Mouse (Mus musculus) forebrain, embryonic 10.5 days (tissue): Measurements from ENCODE around the gene Larp4. TPM values are rescaled to one million over a fixed set of nuclear protein-coding genes. Genes with fewer than 3 reads are reported as not detected.
A peak's percentile ranks its signal among the peaks of the same experiment; 100 is the strongest.

Source experiments
- DNase-seq: peaks from one replicate; pipeline ENCODE4 v3.0.0-alpha.2; 2017; ENCODE audit warnings: low spot score; ENCODE audit errors: extremely low spot score
- H3K27ac ChIP-seq: fragments of 300-500 bp; sonication (generic); 2 replicates; pipeline ENCODE4 v1.5.1; 2016; ENCODE audit warnings: mild to moderate bottlenecking
- H3K27me3 ChIP-seq: fragments of 300-500 bp; sonication (generic); 2 replicates; pipeline ENCODE4 v1.6.1; 2016; ENCODE audit warnings: mild to moderate bottlenecking; ENCODE audit not compliant: poor library complexity, severe bottlenecking
- H3K36me3 ChIP-seq: fragments of 300-500 bp; sonication (generic); replicated peaks from 2 replicates; pipeline ENCODE4 v1.6.1; 2016; ENCODE audit warnings: mild to moderate bottlenecking, moderate library complexity
- H3K4me1 ChIP-seq: fragments of 300-500 bp; sonication (generic); 2 replicates; pipeline ENCODE4 v1.6.1; 2016
- H3K4me3 ChIP-seq: fragments of 300-500 bp; sonication (generic); 2 replicates; pipeline ENCODE4 v1.5.1; 2016; ENCODE audit warnings: mild to moderate bottlenecking, moderate library complexity
- H3K9me3 ChIP-seq: fragments of 300-500 bp; sonication (generic); 2 replicates; pipeline ENCODE4 v1.6.1; 2016; ENCODE audit warnings: mild to moderate bottlenecking, moderate library complexity
- WGBS: fragments of 180-500 bp; shearing (Covaris S2); methylation state at CpG from one replicate; pipeline ENCODE4 v1.1.7; 2016; 5-methylcytosine and 5-hydroxymethylcytosine counted together
- polyA plus RNA-seq: library from polyadenylated mRNA; unstranded; fragments of >200 nt; fragmentation: Nextera tagmentation; extraction: Ambion mirVana; gene quantifications from 2 replicates; pipeline ENCODE4 v1.2.1, GENCODE M21; 2016

The Larp4 gene
- polyA plus RNA-seq, 1 experiment from 2014 or later, result 44.3 TPM

GRCm38 (mm10) chr15:100022923-100023322 is 53.1 kb downstream of the Larp4 start:
- 30% methylated on average over 5 of the region's 5 CpGs for WGBS
- no peak overlapping the region for H3K27ac ChIP-seq
- peaks cover 9% of the 10 kb centered on the region for H3K36me3 ChIP-seq
- H3K4me3 ChIP-seq, result no peak overlapping the region
- H3K9me3 ChIP-seq, result no peaks in the 10 kb centered on the region; the same call in 1 of the 2 replicates
- no peaks in the 10 kb centered on the region for H3K4me1 ChIP-seq
- DNase-seq, result no peak
- no peaks in the 10 kb centered on the region for H3K27me3 ChIP-seq

DNA sequence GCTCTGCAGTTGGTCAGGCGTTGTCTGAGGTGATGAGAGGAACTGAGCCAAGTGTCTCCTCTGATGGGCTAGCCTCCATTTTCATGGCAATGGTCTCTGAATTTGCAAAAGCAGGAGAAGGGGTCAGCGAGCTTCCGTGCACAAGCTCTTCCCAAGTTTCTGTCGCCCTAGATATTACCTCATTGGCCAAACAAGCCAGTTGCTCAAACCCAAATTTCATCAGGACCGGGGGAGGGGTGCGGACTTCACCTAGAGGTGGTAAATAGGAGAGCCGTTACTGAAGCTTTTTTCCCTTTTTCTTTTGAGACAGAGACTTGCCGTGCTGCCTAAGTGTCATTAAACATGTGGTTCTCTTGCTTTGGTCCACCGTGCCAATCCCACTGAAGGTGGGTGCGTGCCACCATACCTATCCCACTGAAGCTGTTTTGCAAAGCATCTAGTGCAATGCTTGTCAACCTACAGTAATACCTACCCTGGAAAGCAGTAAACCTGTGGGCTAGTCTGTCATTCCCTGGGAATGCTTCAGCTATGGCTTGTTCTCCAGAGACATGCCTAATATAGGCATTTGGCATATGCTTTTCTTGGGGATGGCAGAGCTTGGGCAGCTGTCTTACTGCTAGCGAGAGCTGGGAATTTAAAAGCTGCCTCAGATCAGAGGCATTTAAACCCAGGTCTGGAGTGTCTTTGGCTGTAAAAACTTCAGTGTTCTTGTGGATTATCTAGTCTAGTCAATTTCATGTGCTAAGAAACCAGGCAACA is 55.4 kb downstream of the Larp4 start:
- H3K4me3 ChIP-seq, result no peak overlapping the region
- H3K9me3 ChIP-seq, result no peaks in the 10 kb centered on the region; the same call in 1 of the 2 replicates
- 87% methylated on average over 11 of the region's 11 CpGs for WGBS
- DNase-seq, result no peak
- no peaks in the 10 kb centered on the region for H3K4me1 ChIP-seq
- peaks cover 7% of the 10 kb centered on the region for H3K36me3 ChIP-seq
- no peaks in the 10 kb centered on the region for H3K27me3 ChIP-seq
- no peak overlapping the region for H3K27ac ChIP-seq

DNA sequence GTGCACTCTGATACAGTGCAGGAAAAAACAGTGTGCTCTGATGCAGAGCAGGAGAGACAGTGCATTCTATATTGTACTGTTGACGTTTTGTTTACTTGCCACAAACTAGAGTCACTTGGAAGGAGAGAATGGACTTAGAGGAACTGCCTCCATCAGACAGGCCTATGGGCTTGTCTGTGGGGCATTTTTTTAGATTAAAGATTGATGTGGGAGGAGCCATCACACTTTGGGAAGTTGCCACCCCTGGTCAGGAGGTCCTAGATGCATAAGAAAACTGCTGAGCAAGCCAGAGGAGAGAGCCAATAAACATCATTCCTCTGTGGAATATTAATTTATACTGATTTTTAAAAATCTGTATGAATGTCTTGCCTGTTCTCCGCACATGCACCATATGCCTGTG is 58.3 kb downstream of the Larp4 start:
- H3K27me3 ChIP-seq, result no peaks in the 10 kb centered on the region
- 81% methylated on average over 2 of the region's 2 CpGs for WGBS

GRCm38 (mm10) chr15:100029497-100029896 is 59.6 kb downstream of the Larp4 start:
- Histone ChIP-seq H3K27ac (no peak overlapping the region), H3K4me1 (no peaks in the 10 kb centered on the region), H3K27me3 (no peaks in the 10 kb centered on the region), H3K4me3 (no peak overlapping the region), H3K36me3 (no peaks in the 10 kb centered on the region), H3K9me3 (peaks cover 3% of the 10 kb centered on the region; the same call in 1 of the 2 replicates)
- no peak for DNase-seq
- WGBS, result 95% methylated on average over 8 of the region's 8 CpGs

More for the DNA sequence above, 58.3 kb downstream of the Larp4 start:
- no peak for DNase-seq
- no peaks in the 10 kb centered on the region for H3K36me3 ChIP-seq
- peaks cover 3% of the 10 kb centered on the region; the same call in 1 of the 2 replicates for H3K9me3 ChIP-seq
- no peak overlapping the region for H3K4me3 ChIP-seq
- H3K4me1 ChIP-seq, result no peaks in the 10 kb centered on the region
- no peak overlapping the region for H3K27ac ChIP-seq

DNA sequence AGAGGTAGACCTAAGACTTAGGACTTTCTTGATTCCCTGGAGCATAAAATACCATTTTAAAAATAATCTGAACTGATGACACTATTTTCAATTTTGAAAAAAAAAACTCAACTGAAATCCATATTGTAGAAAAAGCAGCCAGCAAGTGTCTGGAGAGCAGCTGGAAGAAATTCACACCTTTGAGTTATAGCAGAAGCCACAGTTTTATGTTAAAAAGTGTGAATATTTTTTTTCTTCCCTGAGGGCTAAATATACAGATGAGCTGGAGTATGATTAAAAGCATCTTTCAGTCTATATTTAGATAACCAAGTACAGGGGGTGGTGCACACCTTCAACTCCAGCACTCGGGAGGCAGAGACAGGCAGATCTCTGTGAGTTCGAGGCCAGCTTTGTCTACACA is 60.0 kb downstream of the Larp4 start:
- H3K27ac ChIP-seq, result no peak overlapping the region
- DNase-seq, result no peak
- no peaks in the 10 kb centered on the region for H3K4me1 ChIP-seq
- no peaks in the 10 kb centered on the region for H3K27me3 ChIP-seq
- no peaks in the 10 kb centered on the region for H3K36me3 ChIP-seq
- H3K4me3 ChIP-seq, result no peak overlapping the region
- peaks cover 3% of the 10 kb centered on the region; the same call in 1 of the 2 replicates for H3K9me3 ChIP-seq
- 92% methylated on average over 2 of the region's 2 CpGs for WGBS

DNA sequence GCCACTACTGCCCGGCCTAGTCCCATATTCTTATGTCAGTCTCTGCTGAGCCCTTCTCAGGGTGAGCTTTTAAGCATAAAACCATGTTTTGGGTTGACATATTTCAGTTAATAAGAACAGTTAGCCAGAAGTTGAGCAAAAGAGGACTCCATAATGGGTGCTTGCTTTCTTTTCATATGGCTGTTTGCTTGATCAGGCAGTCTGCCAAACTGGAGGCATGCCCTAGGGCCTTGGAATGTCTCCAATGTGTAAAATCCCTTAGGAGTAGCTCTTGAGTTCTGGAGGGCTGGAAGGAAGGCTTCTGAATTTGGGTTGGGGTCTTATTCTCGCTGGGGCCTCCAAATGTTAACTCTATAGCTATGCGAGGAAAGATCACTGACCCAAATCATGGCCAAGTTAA is 62.7 kb downstream of the Larp4 start:
- Histone ChIP-seq H3K27ac (no peak overlapping the region), H3K4me1 (no peaks in the 10 kb centered on the region), H3K27me3 (peaks cover 2% of the 10 kb centered on the region), H3K9me3 (peaks cover 3% of the 10 kb centered on the region; the same call in 1 of the 2 replicates), H3K4me3 (no peak overlapping the region), H3K36me3 (no peaks in the 10 kb centered on the region)
- DNase-seq, result no peak
- WGBS, result 94% methylated on average over 3 of the region's 3 CpGs

- DNase-seq, result peak; percentile 93
- H3K27me3 ChIP-seq, result peaks cover 8% of the 10 kb centered on the region
- peaks cover 27% of the 10 kb centered on the region for H3K4me1 ChIP-seq
- WGBS, result under 1% methylated on average over 67 of the region's 68 CpGs
- no peaks in the 10 kb centered on the region for H3K9me3 ChIP-seq
- H3K36me3 ChIP-seq, result peaks cover 6% of the 10 kb centered on the region; the same call in 1 of the 2 replicates
- H3K27ac ChIP-seq, result peak within 1 kb of the TSS; percentile 100
- H3K4me3 ChIP-seq, result peak within 1 kb of the TSS; percentile 94
Observed at GRCm38 (mm10) chr15:100038470-100038971, 68.7 kb downstream of the Larp4 start, which contains the start of gene Dip2b. TSS of gene Dip2b (plus strand) at chr15:100038664.

- Histone ChIP-seq H3K9me3 (no peaks in the 10 kb centered on the region), H3K4me3 (peak overlapping the region; percentile 94), H3K27me3 (peaks cover 8% of the 10 kb centered on the region), H3K36me3 (peaks cover 6% of the 10 kb centered on the region; the same call in 1 of the 2 replicates), H3K27ac (peak overlapping the region; percentile 100), H3K4me1 (peaks cover 27% of the 10 kb centered on the region)
- WGBS, result under 1% methylated on average over 36 of the region's 36 CpGs
- peak; percentile 78 for DNase-seq
Observed at GRCm38 (mm10) chr15:100039001-100039701, 69.3 kb downstream of the Larp4 start.

DNA sequence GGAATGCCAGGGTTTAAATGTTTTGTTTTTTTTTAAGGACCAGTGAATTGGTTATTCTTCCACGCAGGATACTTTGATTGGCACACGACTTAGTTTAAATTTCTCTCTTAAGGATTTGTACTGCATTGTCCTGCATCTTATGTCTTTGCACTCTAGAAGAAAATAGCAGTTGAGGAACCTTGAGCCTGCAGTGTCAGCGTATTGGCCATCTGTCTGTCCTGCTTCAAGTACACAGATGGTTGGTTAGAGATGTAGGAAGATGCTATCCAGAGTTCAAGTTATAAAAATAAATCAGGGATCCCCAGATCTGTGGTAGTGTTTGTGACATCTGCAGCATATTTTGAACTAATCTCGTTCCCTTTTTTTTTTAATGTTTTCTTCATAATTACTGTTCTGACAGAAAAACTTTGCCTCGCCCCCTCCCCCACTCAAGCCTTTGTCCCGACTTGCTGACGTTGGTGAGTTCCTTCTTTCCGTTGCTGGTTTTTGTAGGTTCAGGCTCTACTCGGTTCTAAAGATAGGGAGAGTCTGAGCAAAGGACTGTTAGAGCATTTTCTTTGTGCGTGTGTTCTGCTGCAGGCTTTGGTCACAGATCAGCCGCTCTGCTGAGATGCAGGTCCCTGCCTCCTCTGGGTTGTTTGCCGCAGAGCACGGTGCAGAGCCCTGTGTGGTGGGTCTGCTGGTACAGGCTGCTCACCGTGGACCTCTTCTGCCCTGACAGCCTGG is 70.8 kb downstream of the Larp4 start:
- peaks cover 6% of the 10 kb centered on the region; the same call in 1 of the 2 replicates for H3K36me3 ChIP-seq
- no peak for DNase-seq
- H3K27me3 ChIP-seq, result peaks cover 8% of the 10 kb centered on the region
- 41% methylated on average over 14 of the region's 14 CpGs for WGBS
- peak overlapping the region; percentile 100 for H3K27ac ChIP-seq
- H3K4me3 ChIP-seq, result peak overlapping the region; percentile 94
- peaks cover 33% of the 10 kb centered on the region for H3K4me1 ChIP-seq
- no peaks in the 10 kb centered on the region for H3K9me3 ChIP-seq

DNA sequence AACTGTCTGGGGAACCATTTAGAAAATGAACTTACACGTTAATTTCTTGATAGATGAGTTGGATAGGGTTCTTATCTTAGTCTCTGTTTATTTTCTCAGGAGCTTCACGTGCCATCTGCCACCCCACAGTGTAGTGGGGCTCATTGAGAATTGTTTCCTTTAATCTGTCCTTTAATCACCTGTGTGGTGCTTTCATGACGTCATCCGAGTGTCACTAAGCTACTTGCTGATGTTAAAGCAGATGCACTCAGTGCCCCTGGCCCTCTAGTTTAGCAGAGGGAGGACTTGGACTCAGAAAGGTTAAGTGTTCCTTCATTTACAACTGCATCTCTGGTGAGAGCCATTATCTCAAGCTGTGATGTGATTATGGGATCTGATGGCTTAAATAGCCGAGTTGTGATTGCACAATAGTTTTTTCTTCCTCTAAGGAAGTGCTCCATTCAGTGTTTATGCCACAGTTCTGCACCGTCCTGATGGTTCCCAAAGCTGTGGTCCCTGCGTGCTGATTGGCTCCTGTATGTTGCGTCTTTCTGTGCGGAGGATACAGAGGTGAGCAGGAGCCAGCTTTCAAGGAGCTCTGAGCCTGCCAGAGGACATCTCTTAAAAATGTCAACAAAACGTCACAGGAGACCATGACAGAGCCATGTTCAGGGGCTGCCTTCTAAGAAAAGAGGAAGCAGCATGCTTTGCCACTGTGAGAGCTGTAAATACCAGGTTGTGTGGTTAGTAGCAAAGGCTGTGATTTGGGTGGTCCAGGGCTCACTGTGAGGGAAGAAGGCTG is 71.6 kb downstream of the Larp4 start:
- no peak for DNase-seq
- peaks cover 8% of the 10 kb centered on the region for H3K27me3 ChIP-seq
- 53% methylated on average over 10 of the region's 10 CpGs for WGBS
- H3K9me3 ChIP-seq, result no peaks in the 10 kb centered on the region
- H3K4me3 ChIP-seq, result peak overlapping the region; percentile 94
- peaks cover 8% of the 10 kb centered on the region for H3K36me3 ChIP-seq
- H3K4me1 ChIP-seq, result peaks cover 41% of the 10 kb centered on the region
- peak overlapping the region; percentile 100 for H3K27ac ChIP-seq

- Histone ChIP-seq H3K27me3 (peaks cover 8% of the 10 kb centered on the region), H3K4me3 (no peak overlapping the region), H3K4me1 (peaks cover 41% of the 10 kb centered on the region), H3K36me3 (peaks cover 14% of the 10 kb centered on the region), H3K9me3 (no peaks in the 10 kb centered on the region), H3K27ac (no peak overlapping the region; the same call in 1 of the 2 replicates)
- no peak for DNase-seq
- 87% methylated on average over 9 of the region's 9 CpGs for WGBS
Observed at GRCm38 (mm10) chr15:100042048-100042400, 72.2 kb downstream of the Larp4 start.

GRCm38 (mm10) chr15:100045576-100045975 is 75.7 kb downstream of the Larp4 start:
- Histone ChIP-seq H3K27ac (no peak overlapping the region), H3K36me3 (peaks cover 41% of the 10 kb centered on the region), H3K27me3 (no peaks in the 10 kb centered on the region), H3K4me1 (peaks cover 31% of the 10 kb centered on the region), H3K4me3 (no peak overlapping the region), H3K9me3 (no peaks in the 10 kb centered on the region)
- DNase-seq, result no peak
- WGBS, result 75% methylated on average over 6 of the region's 6 CpGs
